Mouse (Mus musculus) neural tube, embryonic 14.5 days (tissue): ENCODE measurements around the gene Tarbp1. TPM values are rescaled to one million over a fixed set of nuclear protein-coding genes. Genes with fewer than 3 reads are reported as not detected.
A peak's percentile ranks its signal among the peaks of the same experiment; 100 is the strongest.

Experiments used
- ATAC-seq: fragments of 200-750 bp; cut with Nextera tagmentation; 2 replicates; pipeline ENCODE4 v1.8.0; 2017; ENCODE audit warnings: low read depth, mild to moderate bottlenecking, moderate TSS enrichment, moderate library complexity
- H3K27ac ChIP-seq: fragments of 300-500 bp; sonication (generic); 2 replicates; pipeline ENCODE4 v1.5.1; 2014; ENCODE audit warnings: low read depth, mild to moderate bottlenecking, control low read depth, low read length, moderate library complexity, mixed read lengths
- H3K27me3 ChIP-seq: fragments of 300-500 bp; sonication (generic); 2 replicates; pipeline ENCODE4 v1.6.1; 2014; ENCODE audit warnings: low read length; ENCODE audit not compliant: control insufficient read depth, insufficient read depth
- H3K36me3 ChIP-seq: fragments of 300-500 bp; sonication (generic); 2 replicates; pipeline ENCODE4 v1.6.1; 2014; ENCODE audit warnings: low read length, mixed read lengths; ENCODE audit not compliant: control insufficient read depth, insufficient read depth
- H3K4me1 ChIP-seq: fragments of 300-500 bp; sonication (generic); 2 replicates; pipeline ENCODE4 v1.6.1; 2014; ENCODE audit warnings: low read length; ENCODE audit not compliant: control insufficient read depth, insufficient read depth
- H3K4me2 ChIP-seq: fragments of 300-500 bp; sonication (generic); 2 replicates; pipeline ENCODE4 v1.6.1; 2014; ENCODE audit warnings: mild to moderate bottlenecking, low read depth, low read length, control low read depth
- H3K4me3 ChIP-seq: fragments of 300-500 bp; sonication (generic); 2 replicates; pipeline ENCODE4 v1.5.1; 2014; ENCODE audit warnings: low read depth, low read length, control low read depth, mixed read lengths
- H3K9ac ChIP-seq: fragments of 300-500 bp; sonication (generic); replicated peaks from 2 replicates; pipeline ENCODE4 v1.6.1; 2014; ENCODE audit warnings: low read depth, mild to moderate bottlenecking, control low read depth, low read length, mixed read lengths
- H3K9me3 ChIP-seq: fragments of 300-500 bp; sonication (generic); 2 replicates; pipeline ENCODE4 v1.6.1; 2016; ENCODE audit warnings: low read length; ENCODE audit not compliant: control insufficient read depth
- WGBS: fragments of 180-500 bp; shearing (Covaris S2); extraction: QIAGEN DNeasy Blood & Tissue Kit; methylation state at CpG from one replicate; pipeline ENCODE4 v1.1.7; 2014; 5-methylcytosine and 5-hydroxymethylcytosine counted together
- polyA plus RNA-seq: library from polyadenylated mRNA; unstranded; fragments of >200 nt; fragmentation: Nextera tagmentation; extraction: Ambion mirVana; gene quantifications from 2 replicates; pipeline ENCODE4 v1.2.1, GENCODE M21; 2014

The Tarbp1 gene
- polyA plus RNA-seq, 1 experiment from 2014 or later: 2.7 TPM

DNA sequence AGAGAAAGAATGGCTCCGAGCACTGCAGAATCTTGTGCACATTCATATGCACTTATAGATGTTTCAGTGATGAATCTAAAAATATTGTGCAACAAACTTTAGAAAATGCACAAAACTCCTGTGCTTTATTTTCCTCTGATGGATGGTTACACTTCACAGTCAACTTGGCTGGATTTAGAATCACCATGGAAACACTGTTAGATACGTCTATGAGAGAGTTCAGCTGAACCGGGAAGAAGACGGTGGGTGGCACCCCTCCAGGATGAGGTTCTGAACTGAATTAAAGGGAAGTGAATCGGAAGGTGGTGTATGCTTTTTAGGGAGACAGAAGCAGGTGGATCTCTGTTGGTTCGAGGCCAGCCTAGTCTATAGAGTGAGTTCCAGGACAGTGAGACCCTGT is 34.8 kb upstream of the Tarbp1 start:
- H3K9ac ChIP-seq: no peak overlapping the region
- H3K9me3 ChIP-seq: no peaks in the 10 kb centered on the region
- no peaks in the 10 kb centered on the region for H3K4me1 ChIP-seq
- no peaks in the 10 kb centered on the region for H3K36me3 ChIP-seq
- H3K27me3 ChIP-seq: no peaks in the 10 kb centered on the region
- H3K4me2 ChIP-seq: no peak overlapping the region
- H3K27ac ChIP-seq: no peak overlapping the region
- 71% methylated on average over 6 of the region's 6 CpGs for WGBS
- no peak for ATAC-seq
- no peak overlapping the region for H3K4me3 ChIP-seq

DNA sequence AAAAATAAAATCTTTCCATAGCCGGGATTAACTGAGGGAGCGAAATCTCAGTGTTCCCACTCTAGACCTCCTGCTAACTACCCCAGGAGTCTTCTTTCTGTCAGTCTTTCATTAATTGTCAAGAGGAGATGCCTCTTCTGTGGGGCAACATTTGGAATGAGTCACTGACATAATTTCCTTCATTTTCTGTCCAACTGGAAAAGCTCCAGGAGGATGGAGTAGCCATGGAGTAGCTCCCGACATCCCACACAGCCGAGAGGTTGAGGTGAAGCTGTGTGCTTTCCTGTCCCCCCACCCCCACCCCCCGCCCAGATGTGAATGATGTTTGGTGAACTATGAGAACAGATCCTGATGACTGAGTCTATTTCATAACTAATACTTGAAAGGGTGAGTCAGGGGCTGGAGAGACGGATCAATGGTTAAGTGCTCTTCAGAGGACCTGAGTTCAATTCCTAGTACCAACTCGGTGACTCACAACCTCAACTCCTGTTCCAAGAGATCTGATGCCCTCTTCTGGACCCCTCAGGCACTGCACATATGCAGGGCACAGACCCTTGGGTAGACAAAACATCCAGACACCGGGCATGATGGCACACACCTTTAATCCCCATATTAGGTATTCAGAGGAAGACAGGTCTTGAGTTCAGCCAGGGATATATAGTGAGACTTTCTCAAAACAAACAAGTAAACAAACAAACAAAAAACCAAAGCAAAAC is 34.2 kb upstream of the Tarbp1 start:
- WGBS: 90% methylated on average over 8 of the region's 8 CpGs
- H3K4me1 ChIP-seq: no peaks in the 10 kb centered on the region
- no peak for ATAC-seq
- no peak overlapping the region for H3K9ac ChIP-seq
- H3K27ac ChIP-seq: no peak overlapping the region
- H3K27me3 ChIP-seq: no peaks in the 10 kb centered on the region
- H3K4me3 ChIP-seq: no peak overlapping the region
- no peaks in the 10 kb centered on the region for H3K9me3 ChIP-seq
- no peaks in the 10 kb centered on the region for H3K36me3 ChIP-seq
- H3K4me2 ChIP-seq: no peak overlapping the region

DNA sequence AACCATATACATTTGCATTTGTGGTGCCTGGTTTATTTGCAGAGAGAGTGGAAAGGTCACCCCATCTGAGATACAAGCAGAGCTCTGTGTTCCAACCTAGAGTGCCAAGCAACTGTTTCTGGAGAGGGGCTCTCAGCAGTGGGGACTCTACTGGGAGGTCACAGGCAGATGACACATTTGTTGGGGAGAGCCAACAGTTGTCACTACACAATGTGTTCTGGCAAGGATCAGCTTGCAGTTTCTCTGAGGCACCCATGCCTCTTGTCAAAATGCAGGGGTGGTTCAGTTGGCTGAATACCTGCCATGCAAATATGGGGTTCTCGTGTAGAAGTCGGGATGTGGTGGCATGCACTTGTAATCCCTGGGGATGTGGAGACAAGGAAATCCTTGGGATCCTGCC is 33.4 kb upstream of the Tarbp1 start:
- Histone ChIP-seq H3K27ac (no peak overlapping the region), H3K27me3 (no peaks in the 10 kb centered on the region), H3K36me3 (no peaks in the 10 kb centered on the region), H3K4me2 (no peak overlapping the region), H3K9me3 (no peaks in the 10 kb centered on the region), H3K4me3 (no peak overlapping the region), H3K9ac (no peak overlapping the region), H3K4me1 (no peaks in the 10 kb centered on the region)
- ATAC-seq: no peak
- WGBS: 95% methylated on average over 2 of the region's 2 CpGs

DNA sequence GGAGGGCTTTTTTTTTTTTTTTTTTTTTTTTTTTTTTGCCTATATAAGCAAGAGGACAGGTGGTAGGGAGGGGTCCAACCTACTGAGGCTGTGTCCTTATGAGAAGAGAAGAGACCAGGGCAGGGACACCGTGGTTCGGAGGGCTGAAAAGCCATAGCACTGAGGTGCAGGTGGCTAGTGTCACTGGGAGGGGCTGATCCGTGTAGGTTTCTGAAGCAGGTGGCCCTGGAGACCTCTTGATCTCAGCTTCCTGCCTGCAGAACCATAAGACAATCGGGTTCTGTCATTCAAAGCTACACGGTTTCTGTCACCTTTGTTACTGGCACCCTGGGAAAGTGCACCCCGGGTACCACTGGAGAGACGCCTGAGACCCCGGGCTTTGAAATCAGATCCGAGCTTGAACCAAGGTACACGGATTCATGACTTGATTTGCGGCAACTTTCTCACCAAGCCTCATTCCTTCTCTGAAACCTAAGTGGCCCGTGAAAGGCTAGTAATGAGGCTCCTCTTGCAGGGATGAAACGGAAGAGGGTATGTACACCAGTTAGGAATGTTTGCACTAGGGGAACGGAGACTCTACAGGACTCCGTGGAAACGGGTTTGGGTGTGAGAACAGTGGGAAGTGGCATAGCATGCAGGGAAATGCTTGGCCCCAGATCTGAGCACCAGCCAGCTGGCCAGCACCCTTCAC is 29.8 kb upstream of the Tarbp1 start:
- no peak overlapping the region for H3K4me3 ChIP-seq
- H3K9ac ChIP-seq: no peak overlapping the region
- 78% methylated on average over 16 of the region's 16 CpGs for WGBS
- H3K36me3 ChIP-seq: no peaks in the 10 kb centered on the region
- no peak overlapping the region for H3K27ac ChIP-seq
- no peaks in the 10 kb centered on the region for H3K9me3 ChIP-seq
- H3K27me3 ChIP-seq: no peaks in the 10 kb centered on the region
- H3K4me1 ChIP-seq: no peaks in the 10 kb centered on the region
- no peak overlapping the region for H3K4me2 ChIP-seq
- ATAC-seq: no peak

DNA sequence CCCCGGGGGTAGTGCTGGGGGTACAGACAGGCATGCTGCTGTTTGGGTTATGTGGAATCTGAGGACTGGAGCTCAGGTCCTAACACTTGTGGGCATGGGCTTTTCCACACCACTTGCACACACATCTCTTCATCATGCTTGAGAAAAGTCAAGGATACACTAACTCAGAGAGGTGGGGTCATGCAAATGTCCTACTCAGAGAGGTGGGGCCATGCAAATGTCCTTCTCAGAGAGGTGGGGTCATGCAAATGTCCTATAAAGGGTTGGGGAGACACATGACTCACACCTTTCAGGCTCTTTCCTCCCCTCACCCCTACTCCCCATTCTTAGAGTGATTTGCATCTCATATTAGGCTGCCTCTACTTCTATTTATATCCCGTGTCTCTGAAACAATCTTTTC is 27.9 kb upstream of the Tarbp1 start:
- no peak overlapping the region for H3K9ac ChIP-seq
- no peak for ATAC-seq
- H3K36me3 ChIP-seq: no peaks in the 10 kb centered on the region
- no peak overlapping the region for H3K4me2 ChIP-seq
- 71% methylated on average over 2 of the region's 2 CpGs for WGBS
- H3K27me3 ChIP-seq: no peaks in the 10 kb centered on the region
- H3K4me3 ChIP-seq: no peak overlapping the region
- peaks cover 9% of the 10 kb centered on the region for H3K4me1 ChIP-seq
- H3K9me3 ChIP-seq: no peaks in the 10 kb centered on the region
- H3K27ac ChIP-seq: no peak overlapping the region

DNA sequence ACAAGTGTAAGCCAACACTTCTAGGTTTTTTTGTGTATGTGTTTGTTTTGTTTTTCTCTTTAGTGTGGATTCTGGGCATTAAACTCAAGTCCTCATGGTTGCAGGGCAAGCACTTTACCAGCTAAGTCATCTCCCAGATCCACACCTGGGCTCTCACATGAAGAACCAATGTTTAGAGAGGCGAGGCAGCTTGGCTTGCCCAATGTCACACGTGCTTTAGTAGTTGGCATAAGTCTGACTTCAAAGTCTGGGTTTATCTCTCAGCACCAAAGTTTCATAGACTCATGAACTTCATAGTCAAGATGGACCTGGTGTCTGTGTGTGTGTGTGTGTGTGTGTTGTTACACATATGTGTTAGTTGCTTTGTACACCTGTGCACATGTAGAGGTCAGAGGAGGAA is 24.5 kb upstream of the Tarbp1 start:
- no peak for ATAC-seq
- WGBS: 93% methylated on average over 2 of the region's 2 CpGs
- Histone ChIP-seq H3K4me2 (no peak overlapping the region), H3K27me3 (no peaks in the 10 kb centered on the region), H3K27ac (no peak overlapping the region), H3K4me3 (no peak overlapping the region), H3K9ac (no peak overlapping the region), H3K9me3 (no peaks in the 10 kb centered on the region), H3K4me1 (peaks cover 10% of the 10 kb centered on the region), H3K36me3 (no peaks in the 10 kb centered on the region)

DNA sequence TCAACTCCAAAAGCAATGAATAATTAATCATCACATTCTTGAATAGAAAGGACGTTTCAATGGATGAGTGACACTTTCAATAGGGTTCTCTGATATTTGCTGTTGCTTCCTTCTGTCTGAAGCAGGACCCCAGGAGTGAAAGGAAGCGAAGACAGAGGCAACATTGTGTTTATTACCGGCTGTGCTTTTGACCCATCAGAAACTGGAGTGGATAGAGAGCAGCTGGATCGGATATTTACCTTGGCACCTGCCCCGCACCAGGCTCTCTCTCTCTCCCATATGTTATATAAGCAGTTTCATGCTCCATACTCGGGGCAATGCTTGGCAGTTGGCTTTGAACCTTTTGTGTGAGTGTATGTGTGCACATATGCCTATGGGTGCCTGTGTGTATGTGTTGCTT is 23.6 kb upstream of the Tarbp1 start:
- Histone ChIP-seq H3K27me3 (no peaks in the 10 kb centered on the region), H3K4me3 (peak overlapping the region; percentile 29; the same call in 1 of the 2 replicates), H3K27ac (peak overlapping the region; percentile 86), H3K36me3 (no peaks in the 10 kb centered on the region), H3K4me1 (peaks cover 10% of the 10 kb centered on the region), H3K9ac (no peak overlapping the region), H3K9me3 (no peaks in the 10 kb centered on the region), H3K4me2 (peak overlapping the region; percentile 59)
- ATAC-seq: no peak
- 31% methylated on average over 6 of the region's 6 CpGs for WGBS

DNA sequence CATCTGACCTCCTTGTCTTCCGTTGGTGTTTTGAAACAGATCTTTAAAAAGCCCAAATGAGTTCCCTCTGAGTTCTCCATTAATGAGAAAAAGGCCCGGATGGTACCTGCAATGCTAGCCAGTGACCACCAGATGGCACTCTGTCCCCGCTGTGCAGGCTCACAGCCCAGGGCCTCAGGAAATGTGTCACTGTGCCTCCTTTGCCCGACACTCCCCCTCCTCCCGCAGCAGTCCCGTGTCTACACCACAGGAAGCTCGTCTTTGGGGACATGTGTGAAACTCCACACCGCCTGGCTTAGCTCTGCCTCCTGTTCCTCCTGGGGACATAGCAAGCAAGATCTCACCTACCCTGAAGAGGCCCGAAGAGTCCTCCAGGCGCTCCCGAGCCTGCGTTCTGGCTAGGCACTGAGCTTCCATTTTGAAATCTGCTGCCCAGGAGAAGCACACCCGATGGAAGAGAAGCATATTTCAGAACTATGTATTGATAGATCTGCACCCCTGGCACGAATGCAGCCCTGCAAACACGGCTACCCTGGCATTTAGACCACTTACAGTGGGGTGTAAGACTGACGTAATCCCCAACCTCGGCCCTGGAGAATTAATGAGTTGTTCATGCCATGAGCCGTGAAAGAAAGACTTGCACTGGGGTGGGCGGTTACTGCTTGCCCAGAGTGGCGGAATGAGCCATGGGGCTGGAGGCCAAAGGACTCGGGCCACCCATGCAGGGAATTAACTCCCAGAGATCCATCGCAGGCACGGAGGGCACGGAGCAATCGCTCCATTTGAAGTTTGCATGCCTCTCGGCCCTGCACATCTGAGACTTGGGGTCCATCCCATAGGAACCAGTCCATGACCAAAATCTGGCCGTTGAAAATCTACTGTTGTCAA is 22.9 kb upstream of the Tarbp1 start:
- Histone ChIP-seq H3K9ac (peak overlapping the region; percentile 43), H3K27ac (peak overlapping the region; percentile 86), H3K4me2 (peak overlapping the region; percentile 59), H3K36me3 (no peaks in the 10 kb centered on the region), H3K4me3 (peak overlapping the region; percentile 29), H3K4me1 (peaks cover 10% of the 10 kb centered on the region), H3K9me3 (no peaks in the 10 kb centered on the region), H3K27me3 (no peaks in the 10 kb centered on the region)
- peak; percentile 94 for ATAC-seq
- 10% methylated on average over 27 of the region's 27 CpGs for WGBS

DNA sequence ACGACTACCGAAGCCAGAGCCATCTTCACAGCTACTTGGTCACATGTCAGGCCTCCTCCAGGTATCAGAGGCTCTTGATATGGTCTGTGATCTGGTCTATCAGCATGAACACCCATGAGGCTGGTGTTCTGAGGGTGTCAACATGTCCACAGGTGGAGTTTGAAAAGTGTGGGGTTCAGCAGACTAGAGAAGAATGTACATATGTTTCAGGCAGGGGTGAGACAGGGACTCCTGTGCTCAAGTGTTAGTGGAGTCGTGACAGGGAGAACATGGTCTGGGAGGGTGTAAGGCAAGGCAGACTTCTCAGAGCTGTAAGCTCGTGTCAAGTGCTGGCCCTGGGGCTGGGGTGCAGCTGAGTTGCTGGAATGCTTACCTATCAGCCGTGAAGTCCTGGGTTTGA is 22.1 kb upstream of the Tarbp1 start:
- Histone ChIP-seq H3K4me2 (no peak overlapping the region), H3K36me3 (no peaks in the 10 kb centered on the region), H3K27ac (no peak overlapping the region), H3K4me1 (peaks cover 10% of the 10 kb centered on the region), H3K9ac (no peak overlapping the region; the same call in 1 of the 2 replicates), H3K27me3 (no peaks in the 10 kb centered on the region), H3K4me3 (no peak overlapping the region), H3K9me3 (no peaks in the 10 kb centered on the region)
- 87% methylated on average over 5 of the region's 5 CpGs for WGBS
- ATAC-seq: 0 out of 2 replicates have a peak, but pooled peaks have one; percentile 9
